Mouse (Mus musculus) spleen, adult 2 months (tissue): ENCODE measurements at regions not wholly inside any gene's neighbourhood (a gene's known extent, or its start where the extent isn't known, plus 50 kb on each side); places are given as distances from the start of the nearest gene placed in this dataset.

ENCODE experiments used
- CTCF ChIP-seq: fragments of 200-500 bp; IDR thresholded peaks from 2 replicates; pipeline ENCODE4 v1.5.1; 2011; ENCODE audit warnings: mild to moderate bottlenecking, inconsistent platforms; ENCODE audit not compliant: insufficient read depth, insufficient read length, insufficient replicate concordance; ENCODE audit errors: extremely low read depth
- POLR2A ChIP-seq: fragments of 200-500 bp; IDR thresholded peaks from 2 replicates; pipeline ENCODE4 v1.6.1; 2011; ENCODE audit warnings: low read depth, low read length, inconsistent platforms

DNA sequence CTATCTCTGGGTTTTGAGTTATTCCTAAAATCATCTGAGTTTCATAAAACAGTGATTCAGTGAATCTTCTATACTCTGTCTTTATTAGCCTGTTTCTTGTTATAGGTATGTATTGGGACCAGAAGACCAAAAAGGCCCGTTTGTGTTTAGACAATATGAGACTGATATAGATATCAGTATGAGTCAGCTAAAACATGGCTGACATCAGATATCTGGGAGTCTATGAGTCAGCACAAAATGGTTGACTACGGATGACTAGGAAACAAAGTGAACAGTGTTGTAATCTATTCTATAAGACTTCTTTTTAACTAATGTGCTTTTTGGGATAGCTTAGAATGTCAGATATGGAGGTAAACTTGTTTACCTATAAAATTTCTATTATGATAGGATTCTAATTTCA, 305.2 kb upstream of the Epha4 start:
- no peak for TF ChIP-seq POLR2A
- TF ChIP-seq CTCF = no peak
